Mouse (Mus musculus) embryonic facial prominence, embryonic 14.5 days (tissue): ENCODE measurements around the gene Thap4. TPM values are rescaled to one million over a fixed set of nuclear protein-coding genes. Genes with fewer than 3 reads are reported as not detected.

Experiments
- ATAC-seq: fragments of 200-750 bp; cut with Nextera tagmentation; 2 replicates; pipeline ENCODE4 v1.8.0; 2017; ENCODE audit warnings: low read depth, moderate number of reproducible peaks, moderate TSS enrichment
- DNase-seq: peaks from one replicate; pipeline ENCODE4 v3.0.0-alpha.2; 2015; ENCODE audit warnings: low spot score
- H3K27ac ChIP-seq: fragments of 300-500 bp; sonication (generic); replicated peaks from 2 replicates; pipeline ENCODE4 v1.5.1; 2014; ENCODE audit warnings: low read depth, mild to moderate bottlenecking, low read length, moderate library complexity
- H3K27me3 ChIP-seq: fragments of 300-500 bp; sonication (generic); replicated peaks from 2 replicates; pipeline ENCODE4 v1.6.1; 2014; ENCODE audit warnings: low read length; ENCODE audit not compliant: control insufficient read depth, insufficient read depth
- H3K36me3 ChIP-seq: fragments of 300-500 bp; sonication (generic); 2 replicates; pipeline ENCODE4 v1.6.1; 2014; ENCODE audit warnings: low read length, mixed read lengths; ENCODE audit not compliant: control insufficient read depth, insufficient read depth
- H3K4me1 ChIP-seq: fragments of 300-500 bp; sonication (generic); 2 replicates; pipeline ENCODE4 v1.6.1; 2014; ENCODE audit warnings: antibody characterized with exemption, low read length; ENCODE audit not compliant: control insufficient read depth, insufficient read depth
- H3K4me2 ChIP-seq: fragments of 300-500 bp; sonication (generic); 2 replicates; pipeline ENCODE4 v1.6.1; 2014; ENCODE audit warnings: low read depth, mild to moderate bottlenecking, low read length, moderate library complexity, mixed read lengths
- H3K4me3 ChIP-seq: fragments of 300-500 bp; sonication (generic); 2 replicates; pipeline ENCODE4 v1.5.1; 2014; ENCODE audit warnings: low read depth, mild to moderate bottlenecking, low read length
- H3K9ac ChIP-seq: fragments of 300-500 bp; sonication (generic); 2 replicates; pipeline ENCODE4 v1.6.1; 2014; ENCODE audit warnings: low read depth, mild to moderate bottlenecking, low read length, moderate library complexity, mixed read lengths
- H3K9me3 ChIP-seq: fragments of 300-500 bp; sonication (generic); 2 replicates; pipeline ENCODE4 v1.6.1; 2016; ENCODE audit warnings: low read length; ENCODE audit not compliant: control insufficient read depth
- WGBS: fragments of 180-500 bp; shearing (Covaris S2); extraction: QIAGEN DNeasy Blood & Tissue Kit; methylation state at CpG from one replicate; pipeline ENCODE4 v1.1.7; 2014; 5-methylcytosine and 5-hydroxymethylcytosine counted together
- polyA plus RNA-seq: library from polyadenylated mRNA; unstranded; fragments of >200 nt; fragmentation: Nextera tagmentation; extraction: Ambion mirVana; gene quantifications from 2 replicates; pipeline ENCODE4 v1.2.1, GENCODE M21; 2014

Thap4 gene
- polyA plus RNA-seq, 1 experiment from 2014 or later: 44.9 TPM

DNA sequence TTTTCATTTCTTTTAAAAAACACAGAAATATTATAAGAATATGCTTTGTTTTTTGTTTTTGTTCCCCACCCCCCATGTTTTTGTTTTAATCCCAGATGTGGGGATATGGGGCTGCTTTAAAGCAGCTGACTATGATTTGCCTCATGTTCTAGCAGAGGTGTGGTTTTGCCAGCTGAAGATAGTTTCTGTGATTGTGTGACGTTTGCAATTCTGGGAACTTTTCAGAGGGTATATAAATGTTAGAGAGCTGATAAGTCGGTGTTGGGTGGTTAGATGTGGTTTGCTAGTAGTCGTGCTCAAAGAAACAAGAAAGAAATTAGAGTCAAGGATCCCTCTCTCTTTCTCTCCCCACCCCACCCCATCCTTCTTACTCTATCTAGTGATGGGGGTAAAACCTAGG lies 18.8 kb downstream of the Thap4 start:
- Histone ChIP-seq H3K4me2 (no peak overlapping the region), H3K27ac (no peak overlapping the region), H3K36me3 (no peaks in the 10 kb centered on the region), H3K9me3 (no peaks in the 10 kb centered on the region), H3K4me3 (no peak overlapping the region), H3K4me1 (no peaks in the 10 kb centered on the region), H3K9ac (no peak overlapping the region), H3K27me3 (no peaks in the 10 kb centered on the region)
- ATAC-seq (no peak), DNase-seq (no peak)
- WGBS: 73% methylated on average over 3 of the region's 3 CpGs

DNA sequence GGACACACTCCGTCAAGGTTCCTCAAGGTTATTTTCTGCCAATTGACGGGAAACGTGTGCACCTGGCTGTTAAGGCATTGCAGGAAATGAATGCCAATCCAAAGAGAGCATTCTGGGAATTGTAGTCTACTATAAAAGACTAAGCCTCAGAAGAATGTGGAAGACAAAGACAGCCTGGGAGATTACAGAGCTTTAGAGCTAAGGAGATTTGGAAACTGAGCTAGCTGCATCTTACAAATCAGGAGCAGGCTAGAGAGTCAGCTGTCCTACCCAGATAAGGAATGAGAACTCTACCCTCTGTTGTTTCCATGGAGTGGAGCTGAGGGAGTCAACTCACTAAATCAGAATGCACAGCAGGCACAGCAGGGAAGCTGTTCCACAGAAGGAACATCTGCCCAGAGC lies 22.8 kb downstream of the Thap4 start:
- no peak overlapping the region for H3K4me2 ChIP-seq
- no peak overlapping the region; the same call in 1 of the 2 replicates for H3K27ac ChIP-seq
- WGBS: 21% methylated on average over 3 of the region's 3 CpGs
- DNase-seq (peak; percentile 63), ATAC-seq (peak; percentile 78)
- no peaks in the 10 kb centered on the region for H3K9me3 ChIP-seq
- H3K36me3 ChIP-seq: no peaks in the 10 kb centered on the region
- H3K27me3 ChIP-seq: no peaks in the 10 kb centered on the region
- no peaks in the 10 kb centered on the region for H3K4me1 ChIP-seq
- H3K4me3 ChIP-seq: no peak overlapping the region
- H3K9ac ChIP-seq: no peak overlapping the region

DNA sequence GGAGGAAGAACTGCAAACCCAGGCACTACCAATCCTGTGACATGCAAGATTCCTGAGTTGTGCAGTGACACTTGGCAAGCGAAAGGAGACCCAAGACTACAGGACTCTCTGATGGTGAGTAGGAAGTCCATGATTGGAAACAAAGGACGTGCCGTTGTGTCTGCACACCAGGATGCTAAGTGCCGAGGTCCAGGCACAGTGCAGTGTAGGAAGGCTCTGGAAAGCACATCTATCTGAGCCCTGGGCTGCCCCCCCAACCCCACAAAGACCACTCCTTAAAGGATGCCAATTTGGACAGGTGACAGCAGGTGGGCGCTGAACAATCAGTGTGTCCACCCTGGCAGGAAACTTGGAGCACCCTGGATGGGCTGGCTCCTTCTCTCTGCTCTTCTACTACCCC lies 23.6 kb downstream of the Thap4 start:
- Histone ChIP-seq H3K9me3 (no peaks in the 10 kb centered on the region), H3K36me3 (no peaks in the 10 kb centered on the region), H3K27me3 (no peaks in the 10 kb centered on the region), H3K27ac (no peak overlapping the region), H3K4me1 (no peaks in the 10 kb centered on the region), H3K9ac (no peak overlapping the region), H3K4me3 (no peak overlapping the region), H3K4me2 (no peak overlapping the region)
- DNase-seq: no peak
- no peak for ATAC-seq
- 94% methylated on average over 5 of the region's 5 CpGs for WGBS

DNA sequence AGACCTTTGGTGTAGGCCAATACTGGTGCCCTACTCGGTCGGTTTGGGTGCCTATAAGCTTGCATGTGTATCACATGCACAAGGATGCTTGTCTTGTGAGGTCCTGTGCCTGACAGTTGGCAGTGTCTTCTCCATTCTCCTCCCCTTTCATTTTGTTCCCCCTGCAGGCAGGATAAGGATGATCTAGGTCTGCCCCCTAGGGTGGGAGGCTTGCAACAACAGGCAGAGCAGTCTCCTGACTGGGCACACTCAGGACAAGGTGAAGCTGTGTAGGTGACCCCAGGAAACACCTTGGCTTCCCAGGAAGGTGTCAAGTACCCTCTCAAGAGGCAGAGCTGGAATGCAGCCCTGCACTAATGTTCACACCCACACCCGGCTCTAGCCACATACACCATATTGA lies 27.7 kb downstream of the Thap4 start:
- no peak overlapping the region for H3K9ac ChIP-seq
- ATAC-seq: 0 out of 2 replicates have a peak, but pooled peaks have one; percentile 23
- WGBS: 59% methylated on average over 3 of the region's 3 CpGs

DNA sequence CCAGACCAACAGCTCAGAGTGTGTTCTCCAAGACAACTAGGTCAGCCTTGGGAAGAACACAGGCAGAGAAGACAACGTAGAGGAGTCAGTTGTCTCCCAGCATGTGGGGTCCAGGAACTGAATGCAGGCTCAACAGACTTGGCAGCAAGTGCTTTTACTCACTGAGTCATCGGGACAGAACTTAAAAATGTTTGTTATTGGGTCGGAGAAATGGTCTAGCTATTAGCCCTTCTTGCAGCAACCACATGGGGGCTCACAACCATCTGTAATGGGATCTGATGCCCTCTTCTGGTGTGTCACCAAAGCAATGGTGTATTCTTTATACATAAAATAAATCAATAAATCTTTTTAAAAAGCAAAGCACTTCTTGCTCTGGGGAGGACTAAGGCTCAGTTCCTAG lies 28.5 kb downstream of the Thap4 start:
- WGBS: 80% methylated on average over 3 of the region's 3 CpGs
- DNase-seq (no peak), ATAC-seq (no peak)
- Histone ChIP-seq H3K4me2 (no peak overlapping the region), H3K27me3 (no peaks in the 10 kb centered on the region), H3K4me1 (no peaks in the 10 kb centered on the region), H3K36me3 (peaks cover 18% of the 10 kb centered on the region), H3K27ac (no peak overlapping the region), H3K9me3 (no peaks in the 10 kb centered on the region), H3K9ac (no peak overlapping the region), H3K4me3 (no peak overlapping the region)

More for the DNA sequence above, 27.7 kb downstream of the Thap4 start:
- no peaks in the 10 kb centered on the region for H3K27me3 ChIP-seq
- no peaks in the 10 kb centered on the region for H3K9me3 ChIP-seq
- H3K4me3 ChIP-seq: no peak overlapping the region
- H3K4me1 ChIP-seq: no peaks in the 10 kb centered on the region
- peaks cover 18% of the 10 kb centered on the region for H3K36me3 ChIP-seq
- no peak overlapping the region for H3K4me2 ChIP-seq
- no peak overlapping the region for H3K27ac ChIP-seq
- DNase-seq: peak; percentile 20

- H3K4me3 ChIP-seq: no peak overlapping the region
- no peak overlapping the region for H3K27ac ChIP-seq
- WGBS: 91% methylated on average over 4 of the region's 5 CpGs
- H3K9me3 ChIP-seq: no peaks in the 10 kb centered on the region
- ATAC-seq: no peak
- peaks cover 18% of the 10 kb centered on the region for H3K36me3 ChIP-seq
- no peak overlapping the region for H3K9ac ChIP-seq
- no peak overlapping the region for H3K4me2 ChIP-seq
- no peak for DNase-seq
- no peaks in the 10 kb centered on the region for H3K4me1 ChIP-seq
- no peaks in the 10 kb centered on the region for H3K27me3 ChIP-seq
These were observed 29.0 kb downstream of the Thap4 start for GRCm38 (mm10) chr1:93725665-93726064.

GRCm38 (mm10) chr1:93724623-93725022 lies 30.0 kb downstream of the Thap4 start:
- Histone ChIP-seq H3K4me3 (no peak overlapping the region), H3K9ac (no peak overlapping the region), H3K4me2 (no peak overlapping the region), H3K4me1 (no peaks in the 10 kb centered on the region), H3K27me3 (no peaks in the 10 kb centered on the region), H3K9me3 (no peaks in the 10 kb centered on the region), H3K36me3 (peaks cover 18% of the 10 kb centered on the region), H3K27ac (no peak overlapping the region)
- DNase-seq (no peak), ATAC-seq (no peak)
- WGBS: 84% methylated on average over 3 of the region's 3 CpGs

DNA sequence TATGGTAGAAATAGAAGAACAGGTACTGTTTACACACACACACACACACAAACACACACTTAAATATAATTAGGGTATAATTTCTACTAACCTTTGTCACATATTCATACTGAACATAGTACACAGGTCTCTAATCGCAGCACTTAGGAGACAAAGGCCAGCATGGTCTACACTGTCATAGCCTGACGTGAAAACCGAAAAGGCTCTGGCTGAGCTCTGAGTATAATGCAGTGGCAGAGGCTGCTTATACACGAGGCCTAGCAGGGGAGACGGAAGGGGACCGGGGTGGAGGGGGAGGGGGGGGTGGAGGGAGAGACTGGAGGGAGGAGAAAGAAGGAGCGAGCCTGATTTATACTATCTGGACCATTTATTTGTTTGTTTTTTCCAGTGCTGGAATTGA lies 33.1 kb downstream of the Thap4 start:
- Histone ChIP-seq H3K36me3 (peaks cover 25% of the 10 kb centered on the region), H3K4me1 (no peaks in the 10 kb centered on the region), H3K9me3 (no peaks in the 10 kb centered on the region), H3K27me3 (no peaks in the 10 kb centered on the region), H3K9ac (no peak overlapping the region), H3K27ac (no peak overlapping the region), H3K4me2 (no peak overlapping the region), H3K4me3 (no peak overlapping the region)
- ATAC-seq: no peak
- DNase-seq: no peak
- 71% methylated on average over 7 of the region's 7 CpGs for WGBS

DNA sequence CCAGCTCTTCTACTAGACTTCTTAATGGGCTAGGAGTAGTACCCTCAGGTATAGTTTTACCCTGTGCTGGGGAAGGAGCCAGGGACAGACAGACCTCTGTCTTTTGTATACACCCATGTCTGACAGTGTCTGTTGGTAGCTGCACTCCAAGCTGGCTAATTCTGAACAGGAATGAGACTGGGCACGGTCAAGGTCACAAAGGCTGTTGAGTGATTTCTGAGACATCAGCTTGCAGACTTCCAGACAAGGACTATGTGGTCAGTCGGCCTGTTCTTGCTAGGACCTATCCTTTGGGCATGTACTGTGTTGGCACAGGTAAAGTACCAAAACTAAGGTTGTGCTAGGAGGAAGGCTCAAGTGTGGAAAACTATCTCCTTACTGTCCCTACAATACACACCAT lies 38.5 kb downstream of the Thap4 start:
- no peaks in the 10 kb centered on the region for H3K27me3 ChIP-seq
- H3K9ac ChIP-seq: no peak overlapping the region
- no peak overlapping the region for H3K4me3 ChIP-seq
- WGBS: 83% methylated on average over 2 of the region's 2 CpGs
- no peaks in the 10 kb centered on the region for H3K4me1 ChIP-seq
- H3K9me3 ChIP-seq: no peaks in the 10 kb centered on the region
- DNase-seq: no peak
- ATAC-seq: no peak
- H3K4me2 ChIP-seq: no peak overlapping the region
- peaks cover 46% of the 10 kb centered on the region for H3K36me3 ChIP-seq
- H3K27ac ChIP-seq: no peak overlapping the region
